Mouse (Mus musculus): ENCODE data around the gene Gm19935. TPM values are rescaled to one million over a fixed set of nuclear protein-coding genes. Genes with fewer than 3 reads are reported as not detected.

The Gm19935 gene
- polyA plus RNA-seq, 1 experiment from 2014 or later = 5.1 TPM

GRCm38 (mm10) chr8:90769791-90770190 lies 47.4 kb downstream of the Gm19935 start:
- no peaks in the 10 kb centered on the region for H3K4me1 ChIP-seq (ENCODE audit: control insufficient read depth, insufficient read depth, low read depth, low read length)
- no peak overlapping the region for H3K9ac ChIP-seq (ENCODE audit: low read depth, low read length)
- no peak overlapping the region for H3K27ac ChIP-seq (ENCODE audit: low read depth, low read length)
- no peak overlapping the region for H3K4me3 ChIP-seq (ENCODE audit: low read length)
- H3K27me3 ChIP-seq (replicated peaks; ENCODE audit: control insufficient read depth, insufficient read depth, low read length) = no peaks in the 10 kb centered on the region
- ATAC-seq = no peak
- 62% methylated on average over 5 of the region's 5 CpGs for WGBS
- H3K36me3 ChIP-seq (ENCODE audit: control insufficient read depth, insufficient read depth, low read length) = no peaks in the 10 kb centered on the region
- H3K9me3 ChIP-seq (ENCODE audit: control insufficient read depth, low read length) = no peaks in the 10 kb centered on the region
- H3K4me2 ChIP-seq (ENCODE audit: low read length) = no peak overlapping the region

Small RNA genes within 50 kb of the gene (microRNA-seq; reads per million reads assigned to microRNA genes)
- not detected for gene Gm44382

Other genes starting within 250 kb of the Gm19935 start
- 97.1 and 101 TPM in 2 replicates for gene Chd9, start 11.0 kb upstream of the Gm19935 start, polyA plus RNA-seq (2015; fragmentation: Nextera tagmentation; extraction: Ambion mirVana)

Data from hindbrain, embryonic 16.5 days (tissue).